10 mouse cellular contexts compared by ENCODE assay signal in genomic region chr11:75293852-75294361, GRCm38 (mm10). TPM values are rescaled to one million over a fixed set of nuclear protein-coding genes. Genes with fewer than 3 reads are reported as not detected.
DNase-seq lines count a peak whose midpoint lies in the region; ATAC-seq lines count a peak whose summit lies in the region.
"Had no signal": no experiment of that assay in that cellular context is flagged by ENCODE, and none has a peak within 500 bp of the region (broad histone marks: within the 10 kb centered on the region; RNA-seq: fewer than 3 reads in every experiment).

No protein-coding gene starts in this region.

- H3K9me3 ChIP-seq in hindbrain, embryonic 13.5 days, result no peaks in the 10 kb centered on the region
- H3K9me3 ChIP-seq in hindbrain, embryonic 10.5 days, result no peaks in the 10 kb centered on the region
- no peaks in the 10 kb centered on the region for H3K9me3 ChIP-seq in hindbrain, embryonic 16.5 days (ENCODE audit: control insufficient read depth, low read length)

- H3K27me3 ChIP-seq in hindbrain, embryonic 13.5 days, result peaks cover 10% of the 10 kb centered on the region; the same call in 1 of the 2 replicates
- H3K27me3 ChIP-seq in hindbrain, embryonic 10.5 days (ENCODE audit: insufficient read depth, poor library complexity, severe bottlenecking), result peaks cover 40% of the 10 kb centered on the region
- H3K27me3 ChIP-seq in hindbrain, embryonic 16.5 days (replicated peaks; ENCODE audit: control insufficient read depth, insufficient read depth, low read length), result no peaks in the 10 kb centered on the region

- no peaks in the 10 kb centered on the region for H3K36me3 ChIP-seq in hindbrain, embryonic 13.5 days
- H3K36me3 ChIP-seq in hindbrain, embryonic 10.5 days, result no peaks in the 10 kb centered on the region
- H3K36me3 ChIP-seq in hindbrain, embryonic 16.5 days (ENCODE audit: control insufficient read depth, insufficient read depth, low read length), result no peaks in the 10 kb centered on the region

- H3K27ac ChIP-seq in hindbrain, embryonic 13.5 days, result peak overlapping the region; percentile 76
- no peak overlapping the region for H3K27ac ChIP-seq in hindbrain, embryonic 10.5 days
- H3K27ac ChIP-seq in hindbrain, embryonic 16.5 days (ENCODE audit: low read depth, low read length), result peak overlapping the region; percentile 56

- DNase-seq in hindbrain, embryonic 10.5 days (ENCODE audit: low spot score), result no peak
- DNase-seq in MN1 (ENCODE audit: low spot score), result peak; percentile 34
- peak; percentile 47 for DNase-seq in large intestine, adult 2 months (ENCODE audit: low read depth, low spot score)
- DNase-seq in urinary bladder, adult 18-20 months (ENCODE audit: low spot score in 2 of 2), result no peak
- no peak for DNase-seq in natural killer cell, adult 2 months (ENCODE audit: low spot score in 2 of 2)
- DNase-seq in right cerebral cortex, postnatal 36 days (ENCODE audit: low spot score in 2 of 2), result no peak
- DNase-seq: adrenal gland, postnatal 10 days; cerebellum, postnatal 36 days had no signal

- peak overlapping the region; percentile 18; the same call in 1 of the 2 replicates for H3K4me2 ChIP-seq in hindbrain, embryonic 13.5 days
- H3K4me2 ChIP-seq in hindbrain, embryonic 16.5 days (ENCODE audit: low read length), result peak overlapping the region; percentile 39

- no peak overlapping the region for H3K9ac ChIP-seq in hindbrain, embryonic 13.5 days
- H3K9ac ChIP-seq in hindbrain, embryonic 16.5 days (ENCODE audit: low read depth, low read length), result no peak overlapping the region; the same call in 1 of the 2 replicates

- ATAC-seq in hindbrain, embryonic 13.5 days (ENCODE audit: low FRiP score), result peak; percentile 41
- no peak for ATAC-seq in hindbrain, embryonic 16.5 days

- no peak overlapping the region for H3K4me3 ChIP-seq in hindbrain, embryonic 13.5 days
- H3K4me3 ChIP-seq in hindbrain, embryonic 10.5 days, result no peak overlapping the region
- H3K4me3 ChIP-seq in hindbrain, embryonic 16.5 days (ENCODE audit: low read length), result no peak overlapping the region

- WGBS in hindbrain, embryonic 13.5 days, result 50% methylated on average over 21 of the region's 21 CpGs
- 64% methylated on average over 21 of the region's 21 CpGs for whole genome bisulfite sequencing in hindbrain, embryonic 10.5 days
- 40% methylated on average over 21 of the region's 21 CpGs for WGBS in hindbrain, embryonic 16.5 days
- 19% methylated on average over 21 of the region's 21 CpGs for WGBS in large intestine, adult 2 months

- H3K4me1 ChIP-seq in hindbrain, embryonic 13.5 days (replicated peaks), result peaks cover 51% of the 10 kb centered on the region
- peaks cover 33% of the 10 kb centered on the region for H3K4me1 ChIP-seq in hindbrain, embryonic 10.5 days (replicated peaks)
- H3K4me1 ChIP-seq in hindbrain, embryonic 16.5 days (ENCODE audit: control insufficient read depth, insufficient read depth, low read depth, low read length), result peaks cover 34% of the 10 kb centered on the region

RNA-seq across cellular contexts. Expression of gene Rpa1, which starts 54.2 kb away (rescaled TPM):
- polyA plus RNA-seq in hindbrain, embryonic 13.5 days (2015; fragmentation: Nextera tagmentation; extraction: Ambion mirVana), result 58.8 and 63.6 TPM in 2 replicates
- 136 and 178 TPM in 2 replicates for polyA plus RNA-seq in hindbrain, embryonic 10.5 days (2016; fragmentation: Nextera tagmentation; extraction: Ambion mirVana)
- 50.8 and 69.0 TPM in 2 replicates for polyA plus RNA-seq in hindbrain, embryonic 16.5 days (2015; fragmentation: Nextera tagmentation; extraction: Ambion mirVana)
- 16.4 and 18.6 TPM in 2 replicates for polyA plus RNA-seq in large intestine, adult 2 months (2012; rRNA removed)

RNA-seq across cellular contexts. Expression of gene Smyd4, which starts 54.3 kb away (rescaled TPM):
- polyA plus RNA-seq in hindbrain, embryonic 13.5 days (2015; fragmentation: Nextera tagmentation; extraction: Ambion mirVana), result 16.9 and 17.6 TPM in 2 replicates
- 14.6 and 17.4 TPM in 2 replicates for polyA plus RNA-seq in hindbrain, embryonic 10.5 days (2016; fragmentation: Nextera tagmentation; extraction: Ambion mirVana)
- 17.5 and 18.8 TPM in 2 replicates for polyA plus RNA-seq in hindbrain, embryonic 16.5 days (2015; fragmentation: Nextera tagmentation; extraction: Ambion mirVana)
- 1.6 and 2.4 TPM in 2 replicates for polyA plus RNA-seq in large intestine, adult 2 months (2012; rRNA removed)

Comparison
In these comparisons a context has a peak if more than half of its experiments do, and no peak if none do; other contexts are left out.
1. DNase-seq: peak in MN1 (single experiment) and large intestine, adult 2 months (single experiment); none in hindbrain, embryonic 10.5 days (single experiment), urinary bladder, adult 18-20 months (0 of 2), natural killer cell, adult 2 months (0 of 2) and right cerebral cortex, postnatal 36 days (0 of 2).